Mouse (Mus musculus) midbrain, embryonic 11.5 days (tissue): ENCODE measurements at regions not wholly inside any gene's neighbourhood (a gene's known extent, or its start where the extent isn't known, plus 50 kb on each side); places are given as distances from the start of the nearest gene placed in this dataset.

ENCODE experiments used
- ATAC-seq: fragments of 200-750 bp; cut with Nextera tagmentation; 2 replicates; pipeline ENCODE4 v1.8.0; 2017; ENCODE audit warnings: moderate TSS enrichment, moderate library complexity; ENCODE audit not compliant: low FRiP score
- DNase-seq: peaks from one replicate; pipeline ENCODE4 v3.0.0; 2015; ENCODE audit warnings: low spot score; ENCODE audit errors: missing footprints
- H3K27ac ChIP-seq: fragments of 300-500 bp; sonication (generic); 2 replicates; pipeline ENCODE4 v1.5.1; 2014; ENCODE audit warnings: low read depth, low read length
- H3K27me3 ChIP-seq: fragments of 300-500 bp; sonication (generic); 2 replicates; pipeline ENCODE4 v1.6.1; 2014; ENCODE audit warnings: mild to moderate bottlenecking, low read length, moderate library complexity, mixed read lengths; ENCODE audit not compliant: control insufficient read depth, insufficient read depth
- H3K36me3 ChIP-seq: fragments of 300-500 bp; sonication (generic); 2 replicates; pipeline ENCODE4 v1.6.1; 2014; ENCODE audit warnings: mild to moderate bottlenecking, low read length, moderate library complexity, mixed read lengths; ENCODE audit not compliant: control insufficient read depth, insufficient read depth
- H3K4me1 ChIP-seq: fragments of 300-500 bp; sonication (generic); 2 replicates; pipeline ENCODE4 v1.6.1; 2014; ENCODE audit warnings: low read length; ENCODE audit not compliant: control insufficient read depth, insufficient read depth
- H3K4me2 ChIP-seq: fragments of 300-500 bp; sonication (generic); 2 replicates; pipeline ENCODE4 v1.6.1; 2014; ENCODE audit warnings: mild to moderate bottlenecking, moderate library complexity
- H3K4me3 ChIP-seq: fragments of 300-500 bp; sonication (generic); 2 replicates; pipeline ENCODE4 v1.5.1; 2014; ENCODE audit warnings: low read depth, low read length
- H3K9ac ChIP-seq: fragments of 300-500 bp; sonication (generic); 2 replicates; pipeline ENCODE4 v1.6.1; 2014; ENCODE audit warnings: low read length
- H3K9me3 ChIP-seq: fragments of 300-500 bp; sonication (generic); 2 replicates; pipeline ENCODE4 v1.6.1; 2016; ENCODE audit warnings: low read length; ENCODE audit not compliant: control insufficient read depth
- WGBS: fragments of 180-500 bp; shearing (Covaris S2); extraction: QIAGEN DNeasy Blood & Tissue Kit; methylation state at CpG from one replicate; pipeline ENCODE4 v1.1.7; 2014; 5-methylcytosine and 5-hydroxymethylcytosine counted together

GRCm38 (mm10) chr11:92354160-92354559 lies 743.7 kb upstream of the Car10 start:
- no peaks in the 10 kb centered on the region for H3K36me3 ChIP-seq
- no peak overlapping the region for H3K27ac ChIP-seq
- 88% methylated on average over 2 of the region's 2 CpGs for WGBS
- no peak overlapping the region for H3K4me2 ChIP-seq
- H3K9ac ChIP-seq: no peak overlapping the region
- DNase-seq (no peak), ATAC-seq (no peak)
- no peaks in the 10 kb centered on the region for H3K9me3 ChIP-seq
- no peaks in the 10 kb centered on the region for H3K4me1 ChIP-seq
- H3K4me3 ChIP-seq: no peak overlapping the region
- no peaks in the 10 kb centered on the region for H3K27me3 ChIP-seq

DNA sequence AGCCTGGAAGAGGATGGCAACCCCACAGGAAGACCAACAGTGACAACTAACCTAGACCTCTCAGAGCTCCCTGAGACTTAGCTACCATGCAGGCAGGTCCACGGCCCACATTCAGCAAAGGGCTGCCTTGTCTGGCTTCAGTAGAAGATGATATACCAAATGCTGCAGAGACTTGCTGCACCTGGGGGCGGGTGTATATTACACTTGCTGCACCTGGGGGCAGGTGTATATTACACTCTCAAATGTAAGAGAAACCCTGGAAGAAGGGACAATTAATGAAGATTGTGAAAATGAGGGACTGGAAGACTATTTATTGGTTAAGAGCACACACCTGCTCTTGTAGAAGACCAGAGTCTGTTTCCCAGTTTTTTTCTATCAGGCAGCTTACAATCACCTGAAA lies 759.2 kb upstream of the Kif2b start:
- WGBS: 87% methylated on average over 2 of the region's 2 CpGs
- Histone ChIP-seq H3K9me3 (no peaks in the 10 kb centered on the region), H3K4me1 (no peaks in the 10 kb centered on the region), H3K27me3 (no peaks in the 10 kb centered on the region), H3K4me2 (no peak overlapping the region), H3K27ac (no peak overlapping the region), H3K36me3 (no peaks in the 10 kb centered on the region), H3K9ac (no peak overlapping the region), H3K4me3 (no peak overlapping the region)
- DNase-seq (no peak), ATAC-seq (no peak)

DNA sequence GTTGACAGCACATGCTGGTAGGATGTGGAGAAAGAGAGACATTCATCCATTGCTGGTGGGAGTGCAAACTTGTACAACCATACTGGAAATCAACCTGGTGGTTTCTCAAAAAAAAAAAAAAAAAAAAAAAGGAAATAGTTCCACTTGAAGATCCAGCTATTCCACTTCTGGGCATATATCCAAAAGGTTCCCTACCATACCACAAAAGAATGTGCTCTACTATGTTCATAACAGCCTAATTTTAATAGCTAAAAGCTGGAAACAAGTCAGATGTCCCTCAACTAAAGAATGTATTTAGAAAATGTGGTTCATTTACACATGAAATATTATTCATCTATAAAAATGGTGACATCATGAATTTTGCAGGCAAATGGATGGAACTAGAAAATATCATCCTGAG lies 757.9 kb upstream of the Kif2b start:
- Histone ChIP-seq H3K36me3 (no peaks in the 10 kb centered on the region), H3K4me2 (no peak overlapping the region), H3K27ac (no peak overlapping the region), H3K4me3 (no peak overlapping the region), H3K9ac (no peak overlapping the region), H3K4me1 (no peaks in the 10 kb centered on the region), H3K9me3 (no peaks in the 10 kb centered on the region), H3K27me3 (no peaks in the 10 kb centered on the region)
- ATAC-seq: no peak
- no peak for DNase-seq

- no peaks in the 10 kb centered on the region for H3K36me3 ChIP-seq
- no peak overlapping the region for H3K4me2 ChIP-seq
- no peaks in the 10 kb centered on the region for H3K9me3 ChIP-seq
- H3K4me3 ChIP-seq: no peak overlapping the region
- no peaks in the 10 kb centered on the region for H3K27me3 ChIP-seq
- 68% methylated on average over 5 of the region's 5 CpGs for WGBS
- no peak overlapping the region for H3K9ac ChIP-seq
- H3K4me1 ChIP-seq: no peaks in the 10 kb centered on the region
- no peak overlapping the region for H3K27ac ChIP-seq
- DNase-seq (no peak), ATAC-seq (peak; percentile 44; the same call in 1 of the 2 replicates)
Observed at GRCm38 (mm10) chr11:92303052-92303451, 725.7 kb upstream of the Kif2b start.
